Mouse (Mus musculus) MEL (cell line): ENCODE measurements around the gene Stk4. TPM values are rescaled to one million over a fixed set of nuclear protein-coding genes. Genes with fewer than 3 reads are reported as not detected.

ENCODE experiments used
- DNase-seq: peaks from one replicate; pipeline ENCODE4 v3.0.0; 2011; ENCODE audit warnings: low read depth, low spot score
- H3K27ac ChIP-seq: 2 replicates; pipeline ENCODE4 v1.5.1; 2012; ENCODE audit warnings: low read depth, mild to moderate bottlenecking, control low read depth, low read length, moderate library complexity; ENCODE audit not compliant: control insufficient read depth
- H3K27me3 ChIP-seq, 2 experiments: fragments of 150-350 bp in 1 of 2; sonication (generic) in 1 of 2; 2 replicates each; pipeline ENCODE4 v1.6.1; 2012; ENCODE audit warnings: low read length in 2 of 2, mild to moderate bottlenecking in 2 of 2, improper control_type of control experiment in 1 of 2, moderate library complexity in 1 of 2; ENCODE audit not compliant: insufficient read depth in 2 of 2, control insufficient read depth in 1 of 2
- H3K36me3 ChIP-seq, 2 experiments: 2 replicates each; pipeline ENCODE4 v1.6.1; 2012 to 2014; ENCODE audit warnings: low read length in 2 of 2, improper control_type of control experiment in 1 of 2, inconsistent platforms in 1 of 2, mild to moderate bottlenecking in 1 of 2; ENCODE audit not compliant: insufficient read depth in 2 of 2, control insufficient read depth in 1 of 2
- H3K4me1 ChIP-seq, 2 experiments: fragments of 150-350 bp in 1 of 2; sonication (generic) in 1 of 2; 2 replicates each; pipeline ENCODE4 v1.6.1; 2012; ENCODE audit warnings: low read length in 2 of 2, improper control_type of control experiment in 1 of 2, mild to moderate bottlenecking in 1 of 2; ENCODE audit not compliant: insufficient read depth in 2 of 2, control insufficient read depth in 1 of 2
- H3K4me3 ChIP-seq, 2 experiments: fragments of 150-350 bp in 1 of 2; sonication (generic) in 1 of 2; 2 replicates each; pipeline ENCODE4 v1.5.1; 2012; ENCODE audit warnings: low read depth in 2 of 2, low read length in 2 of 2, mild to moderate bottlenecking in 2 of 2, moderate library complexity in 2 of 2, control low read depth in 1 of 2, improper control_type of control experiment in 1 of 2; ENCODE audit not compliant: control insufficient read depth in 1 of 2, insufficient read depth in 1 of 2
- H3K79me2 ChIP-seq: 2 replicates; pipeline ENCODE4 v1.6.1; 2012; ENCODE audit warnings: mild to moderate bottlenecking, low read length, moderate library complexity; ENCODE audit not compliant: control insufficient read depth, poor library complexity, insufficient read depth
- H3K9ac ChIP-seq: 2 replicates; pipeline ENCODE4 v1.6.1; 2012; ENCODE audit warnings: low read depth, mild to moderate bottlenecking, control low read depth, low read length, moderate library complexity; ENCODE audit not compliant: control insufficient read depth, poor library complexity, severe bottlenecking
- H3K9me3 ChIP-seq: fragments of 150-350 bp; sonication (generic); replicated peaks from 2 replicates; pipeline ENCODE4 v1.6.1; 2012; ENCODE audit warnings: mild to moderate bottlenecking, low read length, improper control_type of control experiment, moderate library complexity; ENCODE audit not compliant: insufficient read depth
- BHLHE40 ChIP-seq: IDR thresholded peaks from 2 replicates; pipeline ENCODE4 v1.6.1; 2012; ENCODE audit warnings: low read depth, mild to moderate bottlenecking, inconsistent platforms, low read length, improper control_type of control experiment, borderline replicate concordance
- CHD1 ChIP-seq: IDR thresholded peaks from 2 replicates; pipeline ENCODE4 v1.6.1; 2012; ENCODE audit warnings: low read depth, mild to moderate bottlenecking, inconsistent platforms, low read length, improper control_type of control experiment
- CHD2 ChIP-seq: IDR thresholded peaks from 2 replicates; pipeline ENCODE4 v1.6.1; 2011; ENCODE audit warnings: low read length, improper control_type of control experiment
- CTCF ChIP-seq, 3 experiments: IDR thresholded peaks in 2 of 3; conservative IDR thresholded peaks in 1 of 3; 2 replicates each; pipeline ENCODE4 v1.5.1; 2011 to 2012; ENCODE audit warnings: low read length in 3 of 3, low read depth in 2 of 3, mild to moderate bottlenecking in 2 of 3, improper control_type of control experiment in 1 of 3, inconsistent platforms in 1 of 3, mixed read lengths in 1 of 3, moderate library complexity in 1 of 3; ENCODE audit not compliant: control insufficient read depth in 1 of 3, insufficient read depth in 1 of 3, poor library complexity in 1 of 3, severe bottlenecking in 1 of 3
- E2F4 ChIP-seq: IDR thresholded peaks from 2 replicates; pipeline ENCODE4 v1.6.1; 2011; ENCODE audit warnings: low read depth, low read length, improper control_type of control experiment, borderline replicate concordance
- ETS1 ChIP-seq: IDR thresholded peaks from 2 replicates; pipeline ENCODE4 v1.6.1; 2012; ENCODE audit warnings: low read depth, mild to moderate bottlenecking, inconsistent platforms, low read length, improper control_type of control experiment, moderate library complexity
- GABPA ChIP-seq: IDR thresholded peaks from 2 replicates; pipeline ENCODE4 v1.6.1; 2012; ENCODE audit warnings: low read depth, mild to moderate bottlenecking, inconsistent platforms, low read length, improper control_type of control experiment, moderate library complexity
- JUND ChIP-seq: IDR thresholded peaks from 2 replicates; pipeline ENCODE4 v1.6.1; 2011; ENCODE audit warnings: low read depth, mild to moderate bottlenecking, improper control_type of control experiment, low read length
- MAFK ChIP-seq: IDR thresholded peaks from 2 replicates; pipeline ENCODE4 v1.6.1; 2011; ENCODE audit warnings: low read depth, mild to moderate bottlenecking, low read length, improper control_type of control experiment, borderline replicate concordance
- MAX ChIP-seq: IDR thresholded peaks from 2 replicates; pipeline ENCODE4 v1.6.1; 2011; ENCODE audit warnings: low read length, improper control_type of control experiment
- MAZ ChIP-seq: IDR thresholded peaks from 2 replicates; pipeline ENCODE4 v1.6.1; 2012; ENCODE audit warnings: low read depth, mild to moderate bottlenecking, inconsistent platforms, low read length, improper control_type of control experiment
- MEF2A ChIP-seq: IDR thresholded peaks from 2 replicates; pipeline ENCODE4 v1.6.1; 2014; ENCODE audit warnings: low read depth, mild to moderate bottlenecking, inconsistent platforms, low read length, improper control_type of control experiment; ENCODE audit not compliant: poor library complexity, insufficient replicate concordance, severe bottlenecking; ENCODE audit errors: extremely low read depth
- MXI1 ChIP-seq: IDR thresholded peaks from 2 replicates; pipeline ENCODE4 v1.6.1; 2011; ENCODE audit warnings: mild to moderate bottlenecking, low read depth, low read length, improper control_type of control experiment
- NRF1 ChIP-seq: IDR thresholded peaks from 2 replicates; pipeline ENCODE4 v1.6.1; 2014; ENCODE audit warnings: low read depth, mild to moderate bottlenecking, inconsistent platforms, low read length, improper control_type of control experiment, moderate library complexity; ENCODE audit not compliant: poor library complexity, insufficient read depth, severe bottlenecking
- POLR2AphosphoS2 ChIP-seq: IDR thresholded peaks from 2 replicates; pipeline ENCODE4 v1.6.1; 2011; ENCODE audit warnings: low read length, improper control_type of control experiment
- POLR2AphosphoS5 ChIP-seq: IDR thresholded peaks from 2 replicates; pipeline ENCODE4 v1.6.1; 2012; ENCODE audit warnings: low read depth, borderline replicate concordance, mild to moderate bottlenecking, inconsistent platforms, low read length, moderate library complexity, mixed read lengths
- RCOR1 ChIP-seq: IDR thresholded peaks from 2 replicates; pipeline ENCODE4 v1.6.1; 2012; ENCODE audit warnings: low read depth, mild to moderate bottlenecking, inconsistent platforms, low read length, improper control_type of control experiment
- TAL1 ChIP-seq: IDR thresholded peaks from 2 replicates; pipeline ENCODE4 v1.6.1; 2012; ENCODE audit warnings: mild to moderate bottlenecking, inconsistent platforms, low read length, moderate library complexity, mixed read lengths
- TBP ChIP-seq: IDR thresholded peaks from 2 replicates; pipeline ENCODE4 v1.8.0; 2011; ENCODE audit warnings: low read depth, low read length, improper control_type of control experiment
- USF1 ChIP-seq: IDR thresholded peaks from 2 replicates; pipeline ENCODE4 v1.6.1; 2014; ENCODE audit warnings: low read depth, mild to moderate bottlenecking, inconsistent platforms, low read length, improper control_type of control experiment, moderate library complexity
- ZC3H11A ChIP-seq: IDR thresholded peaks from 2 replicates; pipeline ENCODE4 v1.6.1; 2012; ENCODE audit warnings: low read depth, mild to moderate bottlenecking, inconsistent platforms, low read length, improper control_type of control experiment
- ZKSCAN1 ChIP-seq: IDR thresholded peaks from 2 replicates; pipeline ENCODE4 v1.6.1; 2012; ENCODE audit warnings: low read depth, mild to moderate bottlenecking, inconsistent platforms, low read length, improper control_type of control experiment, moderate library complexity
- polyA plus RNA-seq, 2 experiments: library from polyadenylated mRNA; stranded (reverse) in 1 of 2; unstranded in 1 of 2; fragments of >175 nt in 1 of 2; fragments of >200 nt in 1 of 2; gene quantifications; 2 replicates each; pipeline versions ENCODE4 v1.2.1 to v1.2.4; 2012; ENCODE audit warnings: low replicate concordance in 2 of 2, low read depth in 1 of 2; ENCODE audit not compliant: insufficient read length in 2 of 2, insufficient read depth in 1 of 2, missing spikeins in 1 of 2
- total RNA-seq: library from RNA; depleted of rRNA; stranded (reverse); fragments of 300-350 nt; gene quantifications from 2 replicates; pipeline ENCODE4 v1.2.3, GENCODE M21; 2012

The Stk4 gene
- total and polyA plus RNA-seq, 3 experiments: 46.8 to 56.1 TPM; not detected in 1

DNA sequence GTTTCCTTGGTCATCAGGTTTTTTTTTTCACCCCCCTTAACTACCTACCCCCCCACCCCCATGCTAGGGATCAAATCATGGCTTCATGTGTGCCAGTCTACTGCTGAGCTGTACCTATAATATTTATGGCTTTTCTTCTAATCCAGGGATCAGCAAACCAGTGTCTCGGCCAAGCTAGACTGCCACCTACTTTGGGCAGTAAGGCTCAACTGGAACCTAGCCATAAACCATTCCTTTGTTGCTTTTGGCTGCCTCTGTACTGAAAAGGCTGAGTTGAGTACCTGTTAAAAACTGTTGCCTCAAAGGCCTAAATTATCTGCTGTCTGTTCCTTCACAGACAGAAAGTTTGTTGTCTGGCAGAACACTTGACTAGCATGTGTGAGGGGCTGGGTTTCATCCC, 31.8 kb downstream of the Stk4 start:
- TF ChIP-seq MAZ (no peak), MAX (no peak), MXI1 (no peak), RCOR1 (no peak), POLR2AphosphoS2 (no peak), MAFK (no peak), ZC3H11A (no peak), BHLHE40 (no peak), MEF2A (no peak), JUND (no peak), CTCF (IDR thresholded peaks at IDR 0.05 in 2 of 3, conservative IDR thresholded peaks at IDR 0.05 in 1 of 3; ENCODE audit: control insufficient read depth in 1 of 3, insufficient read depth in 1 of 3, low read depth in 2 of 3, low read length in 3 of 3, poor library complexity in 1 of 3, severe bottlenecking in 1 of 3) (no peak), TAL1 (no peak), GABPA (no peak), ZKSCAN1 (no peak), E2F4 (no peak), NRF1 (no peak), CHD2 (no peak)
- TF ChIP-seq, all 39 proteins: peak for 0
- peaks cover 0 to 30% of the 10 kb centered on the region in 2 experiments; a peak in 2 of 4 replicates for H3K36me3 ChIP-seq
- no peaks in the 10 kb centered on the region for H3K27me3 ChIP-seq
- H3K79me2 ChIP-seq: no peaks in the 10 kb centered on the region
- H3K9me3 ChIP-seq: no peaks in the 10 kb centered on the region
- no peak overlapping the region for H3K4me3 ChIP-seq
- no peak for DNase-seq
- no peaks in the 10 kb centered on the region for H3K4me1 ChIP-seq
- no peak overlapping the region for H3K27ac ChIP-seq
- no peak overlapping the region for H3K9ac ChIP-seq

DNA sequence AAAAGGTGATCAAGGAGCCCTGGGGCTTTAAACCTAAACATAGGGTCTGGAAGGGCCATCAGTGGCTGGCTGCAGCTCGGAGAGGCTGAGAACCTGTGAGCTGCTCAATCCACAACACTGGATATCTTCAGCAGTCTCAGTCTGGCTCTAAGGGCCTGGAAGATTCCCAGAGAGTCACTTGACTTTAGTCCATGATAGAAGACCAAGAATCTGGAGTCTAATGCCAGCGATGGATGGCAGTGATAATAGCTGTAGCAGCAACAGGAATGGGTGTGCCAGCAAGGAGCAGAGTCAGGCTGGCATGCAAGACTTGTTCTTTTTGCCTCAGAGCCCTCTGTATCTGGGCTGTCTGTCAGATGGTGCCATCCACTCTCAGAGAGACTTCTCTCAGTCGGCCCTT, 32.2 kb downstream of the Stk4 start:
- no peak for DNase-seq
- no peak overlapping the region for H3K9ac ChIP-seq
- no peak overlapping the region for H3K27ac ChIP-seq
- H3K79me2 ChIP-seq: no peaks in the 10 kb centered on the region
- H3K36me3 ChIP-seq: peaks cover 0 to 28% of the 10 kb centered on the region in 2 experiments; a peak in 2 of 4 replicates
- H3K9me3 ChIP-seq: no peaks in the 10 kb centered on the region
- H3K4me1 ChIP-seq: no peaks in the 10 kb centered on the region
- TF ChIP-seq RCOR1 (no peak), NRF1 (no peak), POLR2AphosphoS2 (no peak), USF1 (no peak), POLR2AphosphoS5 (no peak), CHD1 (no peak), TBP (no peak), MAFK (no peak), ETS1 (no peak), JUND (no peak)
- no peak overlapping the region for H3K4me3 ChIP-seq
- no peaks in the 10 kb centered on the region for H3K27me3 ChIP-seq
